Mouse (Mus musculus): ENCODE measurements around the gene Oxct1.

- TF ChIP-seq POLR2A (IDR thresholded peaks at IDR 0.05; ENCODE audit: insufficient read depth, low read depth, low read length) (peak; percentile 59), CTCF (IDR thresholded peaks at IDR 0.05) (peak; percentile 81), EP300 (IDR thresholded peaks at IDR 0.05; ENCODE audit: insufficient read depth, low read depth, low read length) (no peak)
Observed at GRCm38 (mm10) chr15:4026231-4026773, at the start of gene Oxct1.
